Mouse (Mus musculus): ENCODE measurements around the gene BC017158. TPM values are rescaled to one million over a fixed set of nuclear protein-coding genes. Genes with fewer than 3 reads are reported as not detected.

The BC017158 gene
- polyA plus RNA-seq, 1 experiment from 2014 or later: 16.7 TPM

DNA sequence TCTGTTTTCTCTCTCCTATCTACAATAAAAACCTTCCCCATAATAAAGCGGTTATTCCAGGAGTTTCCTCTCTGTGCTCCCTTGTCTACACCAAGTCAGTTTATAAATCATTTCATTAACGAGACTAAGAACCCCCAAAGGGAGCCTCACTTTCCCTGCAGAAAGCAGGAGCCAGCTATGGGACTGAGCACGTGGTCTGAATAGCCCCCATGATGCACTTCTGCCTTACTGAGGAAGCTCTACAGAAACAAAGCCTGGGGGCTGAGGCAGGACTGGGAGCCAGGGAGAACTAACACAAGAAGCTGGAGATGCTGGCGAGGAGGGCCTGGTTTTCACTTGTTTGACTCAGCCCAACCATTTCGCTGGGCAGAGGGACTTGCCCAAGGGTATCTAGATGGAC is 13.9 kb downstream of the BC017158 start:
- peaks cover 79% of the 10 kb centered on the region for H3K36me3 ChIP-seq
- peaks cover 78% of the 10 kb centered on the region for H3K4me1 ChIP-seq (replicated peaks)
- WGBS (ENCODE audit: insufficient replicate concordance): 71% methylated on average over 5 of the region's 5 CpGs

DNA sequence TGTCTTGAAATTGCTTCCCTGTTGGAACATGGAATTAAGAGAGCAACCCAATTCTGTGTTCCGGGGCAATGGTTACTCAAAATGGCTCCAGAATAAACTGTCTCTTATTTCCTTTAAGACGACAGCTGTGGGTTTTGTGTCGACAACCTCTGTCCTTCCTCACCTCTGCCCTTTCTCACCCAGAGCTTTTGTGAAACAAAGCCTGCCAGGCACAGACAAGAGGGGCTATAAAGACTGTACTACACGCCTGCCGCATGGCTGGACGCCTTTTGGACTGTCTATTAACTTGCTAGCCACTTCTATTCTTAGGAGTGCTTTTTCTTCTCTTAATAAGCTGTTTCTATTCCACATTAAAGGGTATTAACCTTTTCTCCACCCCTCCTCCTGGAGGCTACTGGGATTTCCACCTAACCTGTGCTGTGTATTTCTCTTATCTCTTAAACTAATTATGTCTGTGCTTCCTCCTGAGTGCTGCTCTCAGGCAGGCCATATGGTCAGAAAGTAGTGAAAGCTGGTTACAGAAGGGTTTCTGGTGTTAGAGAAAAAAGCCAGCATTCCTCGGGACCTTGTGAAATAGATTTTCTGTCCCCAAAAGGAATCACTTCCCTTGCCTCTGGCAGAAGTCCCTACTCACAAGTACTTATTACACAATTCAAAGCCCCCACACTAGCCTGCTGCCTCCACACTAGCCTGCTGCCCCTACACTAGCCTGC is 15.3 kb downstream of the BC017158 start:
- WGBS (ENCODE audit: insufficient replicate concordance): 73% methylated on average over 7 of the region's 7 CpGs
- H3K27ac ChIP-seq: peak overlapping the region; percentile 15
- ATAC-seq (ENCODE audit: low read depth) (no peak), DNase-seq (no peak)
- peaks cover 68% of the 10 kb centered on the region for H3K4me1 ChIP-seq (replicated peaks)
- H3K9me3 ChIP-seq (replicated peaks): no peaks in the 10 kb centered on the region
- H3K4me2 ChIP-seq: no peak overlapping the region
- H3K4me3 ChIP-seq (replicated peaks): no peak overlapping the region
- H3K36me3 ChIP-seq: peaks cover 83% of the 10 kb centered on the region
- H3K27me3 ChIP-seq: no peaks in the 10 kb centered on the region
- H3K9ac ChIP-seq: no peak overlapping the region; the same call in 1 of the 2 replicates

More for the DNA sequence above, 13.9 kb downstream of the BC017158 start:
- no peak overlapping the region for H3K4me3 ChIP-seq (replicated peaks)
- DNase-seq (no peak), ATAC-seq (ENCODE audit: low read depth) (no peak)
- 0 out of 2 replicates have a peak overlapping the region, but pooled peaks have one; percentile 4 for H3K9ac ChIP-seq
- H3K27me3 ChIP-seq: no peaks in the 10 kb centered on the region
- H3K27ac ChIP-seq: peak overlapping the region; percentile 98
- H3K4me2 ChIP-seq: no peak overlapping the region
- no peaks in the 10 kb centered on the region for H3K9me3 ChIP-seq (replicated peaks)

DNA sequence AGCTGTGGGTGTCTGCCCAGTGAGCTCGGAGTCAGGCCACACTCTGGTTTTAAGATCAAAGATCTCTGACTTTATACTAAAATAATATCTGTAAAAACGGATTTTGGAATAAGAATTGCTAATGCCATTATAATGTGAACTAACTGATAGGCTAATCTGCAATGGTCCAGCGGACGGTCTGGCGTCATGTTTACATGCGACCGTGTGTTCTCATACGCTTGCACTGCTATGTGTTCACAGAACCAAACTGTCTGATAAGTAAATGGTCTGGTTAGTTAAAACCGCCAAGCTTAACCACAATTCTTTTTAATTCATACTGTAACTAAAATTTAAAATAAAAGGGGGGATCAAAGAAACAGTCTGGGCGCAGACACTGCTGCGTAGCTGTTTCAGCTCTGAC is 16.2 kb downstream of the BC017158 start:
- H3K27ac ChIP-seq: no peak overlapping the region
- ATAC-seq (ENCODE audit: low read depth) (no peak), DNase-seq (no peak)
- WGBS (ENCODE audit: insufficient replicate concordance): 74% methylated on average over 11 of the region's 11 CpGs
- no peak overlapping the region for H3K4me3 ChIP-seq (replicated peaks)
- no peaks in the 10 kb centered on the region for H3K9me3 ChIP-seq (replicated peaks)
- H3K4me1 ChIP-seq (replicated peaks): peaks cover 59% of the 10 kb centered on the region
- no peak overlapping the region for H3K4me2 ChIP-seq
- H3K36me3 ChIP-seq: peaks cover 83% of the 10 kb centered on the region
- no peak overlapping the region for H3K9ac ChIP-seq
- no peaks in the 10 kb centered on the region for H3K27me3 ChIP-seq

DNA sequence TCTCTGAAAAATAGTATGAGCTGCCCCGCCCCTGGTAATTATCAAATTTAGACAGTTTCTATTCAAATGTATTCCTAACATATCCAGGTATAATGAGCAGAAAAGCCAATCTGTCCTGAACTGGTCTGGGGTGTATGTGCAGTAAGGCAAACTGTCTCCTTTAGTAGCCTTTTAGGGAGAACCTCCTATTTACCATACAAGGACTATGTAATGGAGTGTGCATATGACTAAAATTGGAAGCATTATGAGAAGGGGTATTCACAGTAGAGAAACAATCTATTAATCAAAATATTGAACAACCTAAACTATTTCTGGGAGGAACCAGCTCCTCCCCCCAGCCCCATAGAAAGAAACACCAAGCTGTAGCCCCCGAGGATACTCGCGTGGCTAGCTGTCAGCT is 18.2 kb downstream of the BC017158 start:
- no peak overlapping the region for H3K4me3 ChIP-seq (replicated peaks)
- DNase-seq (no peak), ATAC-seq (ENCODE audit: low read depth) (no peak)
- H3K9ac ChIP-seq: no peak overlapping the region
- no peak overlapping the region for H3K4me2 ChIP-seq
- H3K27me3 ChIP-seq: no peaks in the 10 kb centered on the region
- H3K36me3 ChIP-seq: peaks cover 87% of the 10 kb centered on the region
- H3K4me1 ChIP-seq (replicated peaks): peaks cover 40% of the 10 kb centered on the region
- H3K27ac ChIP-seq: peak overlapping the region; percentile 15; the same call in 1 of the 2 replicates
- no peaks in the 10 kb centered on the region for H3K9me3 ChIP-seq (replicated peaks)
- WGBS (ENCODE audit: insufficient replicate concordance): 86% methylated on average over 4 of the region's 4 CpGs

DNA sequence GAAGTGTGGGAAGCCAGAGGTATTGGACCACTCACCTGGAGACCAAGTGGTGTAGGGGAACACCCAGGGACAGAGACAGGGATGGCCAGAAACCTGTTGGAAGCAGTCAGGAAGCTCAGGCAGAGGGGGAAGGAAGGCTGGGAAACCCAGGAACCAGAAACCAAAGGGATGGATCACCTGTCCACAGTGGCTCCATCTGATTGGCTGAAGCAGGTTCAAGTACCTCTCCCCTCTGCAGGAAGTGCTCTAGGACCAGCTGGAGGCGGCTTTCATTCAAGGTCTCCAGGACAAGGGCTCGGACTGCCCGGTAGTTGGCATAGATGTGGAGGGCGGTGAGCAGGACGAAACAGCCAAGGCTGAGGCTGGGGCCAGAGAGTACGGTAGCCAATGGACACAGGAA is 21.9 kb downstream of the BC017158 start:
- Histone ChIP-seq H3K27ac (0 out of 2 replicates have a peak overlapping the region, but pooled peaks have one; percentile 3), H3K27me3 (no peaks in the 10 kb centered on the region), H3K4me1 (replicated peaks) (peaks cover 33% of the 10 kb centered on the region), H3K4me3 (replicated peaks) (no peak overlapping the region), H3K9ac (no peak overlapping the region), H3K36me3 (peaks cover 98% of the 10 kb centered on the region), H3K4me2 (no peak overlapping the region), H3K9me3 (replicated peaks) (no peaks in the 10 kb centered on the region)
- DNase-seq (no peak), ATAC-seq (ENCODE audit: low read depth) (no peak)
- 92% methylated on average over 6 of the region's 6 CpGs for WGBS (ENCODE audit: insufficient replicate concordance)

DNA sequence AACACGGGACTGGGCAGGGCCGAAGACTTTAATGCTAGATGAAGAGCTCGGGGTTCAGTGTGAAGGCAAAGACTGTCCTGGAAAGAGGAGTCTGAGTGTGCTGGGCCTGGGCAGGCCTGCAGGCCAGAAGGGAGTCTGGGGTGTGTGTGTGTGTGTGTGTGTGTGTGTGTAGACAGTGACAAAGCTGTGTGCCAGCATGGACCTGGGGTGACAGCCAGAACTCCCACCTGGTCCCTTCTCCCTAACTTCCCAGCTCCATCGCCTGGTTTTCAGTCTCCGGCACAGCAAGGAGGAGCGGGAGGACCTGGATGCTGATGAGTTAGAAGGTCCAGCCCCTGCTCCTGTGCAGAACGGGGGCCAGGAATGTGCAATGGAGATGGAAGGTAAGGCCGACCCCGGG is 26.5 kb downstream of the BC017158 start:
- peak overlapping the region; percentile 87 for H3K27ac ChIP-seq
- DNase-seq: no peak
- peak overlapping the region; percentile 53 for H3K4me2 ChIP-seq

DNA sequence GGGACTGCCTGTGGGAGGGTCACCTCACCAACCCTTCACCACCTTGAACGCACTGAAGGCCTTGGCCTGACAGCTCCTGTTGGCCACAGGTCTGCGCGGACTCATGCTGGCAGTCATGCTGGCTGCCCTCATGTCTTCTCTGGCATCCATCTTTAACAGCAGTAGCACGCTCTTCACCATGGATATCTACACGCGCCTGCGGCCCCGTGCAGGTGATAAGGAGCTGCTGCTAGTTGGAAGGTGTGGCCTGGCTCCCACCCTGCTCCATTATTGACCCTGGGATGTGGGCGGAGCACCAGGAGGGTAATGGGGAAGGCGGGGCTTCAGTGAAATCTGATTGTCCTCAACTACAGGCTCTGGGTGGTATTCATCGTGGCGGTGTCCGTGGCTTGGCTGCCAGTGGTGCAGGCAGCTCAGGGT is 27.5 kb downstream of the BC017158 start:
- peak overlapping the region; percentile 53 for H3K4me2 ChIP-seq
- peak overlapping the region; percentile 28 for H3K4me3 ChIP-seq (replicated peaks)
- H3K9ac ChIP-seq: peak overlapping the region; percentile 54
- peaks cover 11% of the 10 kb centered on the region for H3K27me3 ChIP-seq
- H3K4me1 ChIP-seq (replicated peaks): peaks cover 37% of the 10 kb centered on the region
- DNase-seq: peak; percentile 93
- peaks cover 49% of the 10 kb centered on the region for H3K36me3 ChIP-seq
- peak overlapping the region; percentile 87 for H3K27ac ChIP-seq
- no peaks in the 10 kb centered on the region for H3K9me3 ChIP-seq (replicated peaks)
- ATAC-seq (ENCODE audit: low read depth): peak; percentile 98
- 20% methylated on average over 13 of the region's 13 CpGs for WGBS (ENCODE audit: insufficient replicate concordance)

More for the DNA sequence above, 26.5 kb downstream of the BC017158 start:
- H3K4me1 ChIP-seq (replicated peaks): peaks cover 37% of the 10 kb centered on the region
- H3K36me3 ChIP-seq: peaks cover 60% of the 10 kb centered on the region
- H3K9me3 ChIP-seq (replicated peaks): no peaks in the 10 kb centered on the region
- no peak for ATAC-seq (ENCODE audit: low read depth)
- H3K27me3 ChIP-seq: peaks cover under 1% of the 10 kb centered on the region; the same call in 1 of the 2 replicates
- no peak overlapping the region for H3K9ac ChIP-seq
- WGBS (ENCODE audit: insufficient replicate concordance): 92% methylated on average over 9 of the region's 9 CpGs
- no peak overlapping the region for H3K4me3 ChIP-seq (replicated peaks)

DNA sequence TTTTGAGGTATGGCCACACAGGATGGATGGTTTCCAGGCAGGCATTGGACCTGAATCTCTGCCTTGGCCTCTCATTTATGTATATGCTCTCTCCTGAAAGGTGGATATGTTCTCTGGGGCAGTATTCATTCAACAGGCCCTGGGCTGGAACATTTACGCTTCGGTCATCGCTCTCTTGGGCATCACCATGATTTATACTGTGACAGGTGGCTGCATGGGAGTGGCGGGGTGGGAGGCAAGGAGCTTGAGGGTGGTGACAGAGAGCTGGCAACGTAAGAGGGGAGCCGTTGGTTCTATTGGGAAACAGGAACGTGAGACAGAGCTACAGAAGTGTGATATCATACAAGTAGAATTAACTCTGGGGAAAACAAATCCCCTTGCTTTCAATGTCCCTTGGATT is 30.2 kb downstream of the BC017158 start:
- Histone ChIP-seq H3K4me3 (replicated peaks) (no peak overlapping the region), H3K4me2 (no peak overlapping the region), H3K27me3 (peaks cover 25% of the 10 kb centered on the region), H3K9ac (no peak overlapping the region), H3K9me3 (replicated peaks) (no peaks in the 10 kb centered on the region), H3K27ac (no peak overlapping the region), H3K36me3 (peaks cover 23% of the 10 kb centered on the region), H3K4me1 (replicated peaks) (peaks cover 37% of the 10 kb centered on the region)
- DNase-seq (no peak), ATAC-seq (ENCODE audit: low read depth) (no peak)
- 80% methylated on average over 7 of the region's 7 CpGs for WGBS (ENCODE audit: insufficient replicate concordance)

DNA sequence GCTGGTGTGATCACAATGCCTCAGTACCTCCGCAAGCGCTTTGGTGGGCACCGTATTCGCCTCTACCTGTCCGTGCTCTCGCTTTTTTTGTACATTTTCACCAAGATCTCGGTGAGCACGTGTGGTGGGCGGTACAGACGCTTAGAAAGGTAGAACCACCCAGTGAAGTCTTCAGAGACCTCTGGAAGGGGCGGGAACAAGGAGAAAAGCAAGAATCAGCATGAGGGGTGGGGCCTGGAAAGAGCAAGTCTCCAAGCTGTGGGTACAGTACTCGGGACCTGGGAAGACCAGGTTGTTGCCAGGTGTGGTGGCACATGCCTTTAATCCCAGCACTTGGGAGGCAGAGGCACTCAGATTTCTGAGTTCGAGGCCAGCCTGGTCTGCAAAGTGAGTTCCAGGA is 30.6 kb downstream of the BC017158 start:
- DNase-seq (no peak), ATAC-seq (ENCODE audit: low read depth) (no peak)
- 59% methylated on average over 13 of the region's 13 CpGs for WGBS (ENCODE audit: insufficient replicate concordance)
- H3K9me3 ChIP-seq (replicated peaks): no peaks in the 10 kb centered on the region
- H3K4me3 ChIP-seq (replicated peaks): no peak overlapping the region
- H3K4me1 ChIP-seq (replicated peaks): peaks cover 37% of the 10 kb centered on the region
- H3K4me2 ChIP-seq: no peak overlapping the region
- no peak overlapping the region for H3K27ac ChIP-seq
- no peak overlapping the region for H3K9ac ChIP-seq
- peaks cover 19% of the 10 kb centered on the region for H3K36me3 ChIP-seq
- peaks cover 29% of the 10 kb centered on the region for H3K27me3 ChIP-seq

DNA sequence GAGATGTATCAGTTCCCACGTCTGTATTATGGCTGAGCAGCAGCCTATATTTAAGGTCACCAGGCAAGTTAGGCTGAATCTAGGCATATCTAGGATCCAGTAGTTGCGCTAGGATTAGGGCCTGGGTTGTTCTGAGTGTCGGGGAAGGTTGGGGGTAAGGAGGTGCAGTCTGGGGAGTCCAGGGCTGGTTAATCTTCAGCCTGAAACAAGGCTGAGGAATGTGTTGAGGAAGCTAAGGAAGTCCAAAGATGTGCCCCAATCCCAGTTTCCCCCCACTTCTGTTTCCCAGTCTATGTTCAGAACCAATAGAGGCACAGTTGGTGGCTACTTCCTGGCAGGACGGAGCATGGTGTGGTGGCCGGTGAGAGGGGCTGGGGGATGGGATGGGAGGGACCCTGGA is 31.9 kb downstream of the BC017158 start:
- Histone ChIP-seq H3K9ac (no peak overlapping the region), H3K9me3 (replicated peaks) (no peaks in the 10 kb centered on the region), H3K4me1 (replicated peaks) (peaks cover 27% of the 10 kb centered on the region), H3K4me3 (replicated peaks) (no peak overlapping the region), H3K27ac (no peak overlapping the region), H3K27me3 (peaks cover 30% of the 10 kb centered on the region), H3K36me3 (peaks cover 5% of the 10 kb centered on the region), H3K4me2 (no peak overlapping the region)
- DNase-seq (no peak), ATAC-seq (ENCODE audit: low read depth) (no peak)
- 65% methylated on average over 5 of the region's 5 CpGs for WGBS (ENCODE audit: insufficient replicate concordance)

DNA sequence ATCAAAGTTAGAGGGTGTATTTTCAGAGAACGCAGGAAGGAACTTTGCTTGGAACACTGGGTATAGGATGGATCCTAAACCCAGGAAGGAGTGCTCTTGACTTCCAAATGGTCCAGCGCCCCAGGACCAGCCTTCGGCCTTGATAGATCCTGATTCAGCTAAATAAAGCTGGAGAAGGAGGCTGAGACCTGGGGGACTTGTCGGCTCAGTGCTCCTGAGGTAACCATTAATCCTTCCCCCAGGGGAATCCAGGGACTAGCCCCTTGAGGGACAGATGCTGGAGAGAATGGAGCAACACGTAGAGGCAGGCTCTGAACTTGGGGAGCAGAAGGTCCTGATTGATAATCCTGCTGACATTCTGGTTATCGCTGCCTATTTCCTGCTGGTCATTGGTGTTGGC is 32.6 kb downstream of the BC017158 start, which contains the start of gene Slc5a2:
TSS of gene Slc5a2 (plus strand) at position 247 of the 400 bp plus-strand sequence.
- Histone ChIP-seq H3K4me2 (no peak within 1 kb of the TSS), H3K36me3 (no peaks in the 10 kb centered on the region), H3K9ac (no peak within 1 kb of the TSS), H3K27me3 (peaks cover 35% of the 10 kb centered on the region), H3K9me3 (replicated peaks) (no peaks in the 10 kb centered on the region), H3K4me1 (replicated peaks) (peaks cover 20% of the 10 kb centered on the region), H3K4me3 (replicated peaks) (no peak within 1 kb of the TSS), H3K27ac (no peak within 1 kb of the TSS)
- DNase-seq: no peak
- ATAC-seq (ENCODE audit: low read depth): no peak
- 69% methylated on average over 6 of the region's 6 CpGs for WGBS (ENCODE audit: insufficient replicate concordance)

Measured in liver, embryonic 13.5 days (tissue).